Mouse (Mus musculus) thymus, postnatal 25 days (tissue): ENCODE data around the gene Taar4.
A peak's percentile ranks its signal among the peaks of the same experiment; 100 is the strongest.

Experiments used
- DNase-seq: peaks from one replicate; pipeline ENCODE4 v3.0.0; 2022

Gene Taar4

DNA sequence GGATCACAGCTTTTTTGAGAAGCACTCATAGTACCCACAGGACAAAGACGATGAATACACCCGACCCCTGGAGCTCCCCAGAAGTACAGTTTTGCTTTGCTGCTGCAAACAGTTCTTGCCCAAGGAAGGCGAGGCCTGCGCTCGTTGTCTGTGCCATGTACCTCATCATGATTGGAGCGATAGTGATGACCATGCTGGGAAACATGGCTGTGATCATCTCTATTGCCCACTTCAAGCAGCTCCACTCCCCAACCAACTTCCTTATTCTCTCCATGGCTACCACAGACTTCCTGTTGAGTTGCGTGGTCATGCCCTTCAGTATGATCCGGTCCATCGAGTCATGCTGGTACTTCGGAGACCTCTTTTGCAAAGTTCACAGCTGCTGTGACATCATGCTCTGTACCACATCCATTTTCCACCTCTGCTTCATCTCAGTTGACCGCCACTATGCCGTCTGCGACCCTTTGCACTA, at the start of gene Taar4:
TSS of gene Taar4 (plus strand) at position 51 of the 472 bp plus-strand sequence.
- DNase-seq, result no peak

DNA sequence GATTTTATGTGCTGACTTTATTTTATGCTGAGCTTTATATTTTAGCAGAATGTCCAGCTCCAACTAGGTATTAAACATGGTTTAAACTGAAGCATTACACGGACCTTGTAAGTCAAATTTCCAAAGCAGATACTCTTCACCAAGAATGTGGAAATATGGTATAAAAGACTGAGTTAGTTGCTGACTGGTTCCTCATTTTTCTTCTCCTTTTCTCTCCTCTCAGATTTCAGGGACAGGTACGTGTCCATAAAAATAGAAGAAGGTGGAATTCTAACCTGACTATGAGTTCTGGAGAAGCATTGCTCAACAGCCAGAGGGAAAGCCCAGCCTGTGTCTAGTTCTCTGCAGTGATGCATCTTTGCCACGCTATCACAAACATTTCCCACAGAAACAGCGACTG, 40.2 kb upstream of the Taar4 start, which contains the start of gene Taar1:
TSS of gene Taar1 (plus strand) at position 301 of the 400 bp plus-strand sequence.
- DNase-seq, result no peak

- no peak for DNase-seq
Observed at GRCm38 (mm10) chr10:23922468-23922867, 37.8 kb upstream of the Taar4 start.

- DNase-seq, result no peak
Observed at GRCm38 (mm10) chr10:23923941-23924340, 36.4 kb upstream of the Taar4 start.

DNA sequence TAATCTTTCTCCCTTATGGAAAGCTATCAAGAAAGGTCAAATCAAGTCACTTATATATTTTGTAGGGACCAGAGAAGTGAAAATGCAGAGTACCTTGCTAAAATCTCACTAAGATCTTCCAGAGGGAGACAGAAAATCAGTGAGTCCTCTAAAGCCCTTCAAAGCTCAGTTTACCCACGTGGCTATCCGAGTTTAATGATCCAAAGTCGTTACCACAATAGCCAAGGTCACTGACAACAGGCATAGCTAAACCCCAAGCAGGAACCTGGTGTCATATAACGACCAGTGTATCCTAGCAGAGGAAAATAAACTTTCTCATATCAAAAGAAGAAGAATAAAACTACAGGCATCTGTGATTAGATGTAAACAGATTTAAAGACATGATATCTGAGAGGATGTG, 22.7 kb upstream of the Taar4 start:
- no peak for DNase-seq

- no peak for DNase-seq
Observed at GRCm38 (mm10) chr10:23938312-23938711, 22.0 kb upstream of the Taar4 start, which contains the start of gene Taar2. Gene Taar2, plus strand, starts transcription at chr10:23938572.

DNA sequence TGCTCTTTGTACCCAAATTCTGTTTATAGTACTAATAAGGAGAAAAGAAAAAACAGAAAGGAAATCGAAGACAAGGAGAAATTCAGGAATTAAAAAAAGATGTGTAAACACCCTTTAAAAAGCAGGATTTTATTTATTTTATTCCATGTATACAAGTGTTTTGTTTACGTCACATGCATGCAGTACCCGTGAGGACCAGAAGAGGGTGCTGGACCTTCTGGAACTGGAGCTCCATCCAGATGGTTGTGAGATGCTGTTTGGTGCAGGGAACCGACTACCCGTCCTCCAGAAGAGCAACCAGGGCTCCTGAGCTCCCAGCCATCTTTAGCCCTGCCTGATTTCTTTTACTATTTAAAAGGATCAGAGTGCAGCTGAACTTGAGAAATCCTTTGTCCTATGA, 17.8 kb upstream of the Taar4 start:
- DNase-seq, result peak; percentile 18

- DNase-seq, result no peak
Observed at GRCm38 (mm10) chr10:23948026-23948425, 12.3 kb upstream of the Taar4 start.

DNA sequence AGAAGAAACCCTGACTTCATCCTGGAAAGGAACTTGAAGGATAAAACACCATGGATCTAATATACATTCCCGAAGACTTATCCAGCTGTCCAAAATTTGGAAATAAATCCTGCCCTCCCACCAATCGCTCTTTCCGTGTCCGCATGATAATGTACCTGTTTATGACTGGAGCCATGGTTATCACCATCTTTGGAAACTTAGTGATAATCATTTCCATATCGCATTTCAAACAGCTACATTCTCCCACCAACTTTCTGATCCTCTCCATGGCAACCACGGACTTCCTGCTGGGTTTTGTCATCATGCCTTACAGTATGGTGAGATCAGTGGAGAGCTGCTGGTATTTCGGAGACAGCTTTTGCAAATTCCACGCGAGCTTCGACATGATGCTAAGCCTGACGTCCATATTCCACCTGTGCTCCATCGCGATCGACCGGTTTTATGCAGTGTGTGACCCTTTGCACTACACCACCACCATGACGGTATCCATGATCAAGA, 10.7 kb upstream of the Taar4 start, which contains the start of gene Taar3:
TSS of gene Taar3 (plus strand) at position 51 of the 498 bp plus-strand sequence.
- DNase-seq, result no peak

- DNase-seq, result no peak
Observed at GRCm38 (mm10) chr10:23951714-23952113, 8.6 kb upstream of the Taar4 start.

DNA sequence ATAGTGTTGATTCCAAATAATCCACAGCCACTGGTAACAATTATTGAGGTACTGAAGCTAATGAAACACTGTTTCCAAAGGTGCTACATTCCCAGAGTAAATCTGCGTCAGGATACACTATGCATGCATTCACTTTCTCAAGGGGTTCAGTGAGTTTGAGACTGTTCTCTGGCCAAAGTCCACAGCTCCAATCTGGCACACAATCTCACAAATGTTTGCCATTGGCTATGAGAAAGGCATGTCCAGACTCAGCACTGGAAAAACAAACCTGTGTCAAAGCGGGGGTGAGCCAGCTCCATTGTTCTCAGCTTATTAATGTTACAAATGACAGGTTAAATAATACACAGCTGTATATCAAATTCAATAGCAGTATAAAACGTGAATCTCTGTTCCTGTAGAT, 1.2 kb upstream of the Taar4 start:
- DNase-seq, result no peak

DNA sequence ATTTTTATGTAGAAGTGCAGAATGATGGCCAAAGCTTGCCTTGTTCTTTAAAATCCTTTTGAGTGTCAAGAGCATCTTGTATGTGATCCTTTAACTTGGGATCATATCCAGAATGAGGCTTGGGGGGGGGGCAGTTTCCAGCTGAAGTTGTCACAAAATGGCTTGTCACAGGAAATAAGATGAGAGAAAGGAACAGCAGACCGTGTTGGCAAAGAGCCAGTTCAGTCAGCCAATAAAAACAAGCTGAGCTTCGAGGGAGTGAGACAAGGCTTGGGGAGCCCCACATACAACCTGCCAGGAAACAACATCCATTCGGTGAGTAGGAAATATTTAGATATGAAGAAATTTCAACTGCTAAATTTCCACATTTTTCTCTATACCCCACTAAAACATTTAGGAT, 3.1 kb downstream of the Taar4 start:
- no peak for DNase-seq

- no peak for DNase-seq
Observed at GRCm38 (mm10) chr10:23964921-23965610, 4.8 kb downstream of the Taar4 start.

- no peak for DNase-seq
Observed at GRCm38 (mm10) chr10:23970656-23971165, 10.4 kb downstream of the Taar4 start, which contains the start of gene Taar5. Gene Taar5, plus strand, starts transcription at chr10:23970706.

GRCm38 (mm10) chr10:23971256-23971655, 11.0 kb downstream of the Taar4 start:
- no peak for DNase-seq

DNA sequence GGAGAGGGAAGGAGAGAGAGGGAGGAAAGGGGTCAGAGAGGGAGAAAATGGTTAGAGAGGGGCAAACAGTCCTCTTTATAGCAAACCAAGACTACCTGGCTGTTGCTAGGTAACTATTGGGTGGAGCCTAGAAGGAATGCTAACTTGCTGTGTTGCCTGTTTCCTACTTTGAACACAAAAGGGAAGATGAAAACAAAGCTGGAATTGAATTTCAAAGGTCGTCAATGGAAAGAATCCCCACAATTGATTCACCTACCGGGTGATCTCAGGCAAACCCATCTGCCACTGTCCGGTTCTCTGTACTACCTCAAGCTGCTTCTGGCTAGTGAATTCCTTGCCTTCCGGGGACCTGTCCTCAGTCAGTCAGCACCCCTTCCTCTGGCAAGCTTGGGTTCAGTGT, 17.7 kb downstream of the Taar4 start:
- DNase-seq, result no peak

DNA sequence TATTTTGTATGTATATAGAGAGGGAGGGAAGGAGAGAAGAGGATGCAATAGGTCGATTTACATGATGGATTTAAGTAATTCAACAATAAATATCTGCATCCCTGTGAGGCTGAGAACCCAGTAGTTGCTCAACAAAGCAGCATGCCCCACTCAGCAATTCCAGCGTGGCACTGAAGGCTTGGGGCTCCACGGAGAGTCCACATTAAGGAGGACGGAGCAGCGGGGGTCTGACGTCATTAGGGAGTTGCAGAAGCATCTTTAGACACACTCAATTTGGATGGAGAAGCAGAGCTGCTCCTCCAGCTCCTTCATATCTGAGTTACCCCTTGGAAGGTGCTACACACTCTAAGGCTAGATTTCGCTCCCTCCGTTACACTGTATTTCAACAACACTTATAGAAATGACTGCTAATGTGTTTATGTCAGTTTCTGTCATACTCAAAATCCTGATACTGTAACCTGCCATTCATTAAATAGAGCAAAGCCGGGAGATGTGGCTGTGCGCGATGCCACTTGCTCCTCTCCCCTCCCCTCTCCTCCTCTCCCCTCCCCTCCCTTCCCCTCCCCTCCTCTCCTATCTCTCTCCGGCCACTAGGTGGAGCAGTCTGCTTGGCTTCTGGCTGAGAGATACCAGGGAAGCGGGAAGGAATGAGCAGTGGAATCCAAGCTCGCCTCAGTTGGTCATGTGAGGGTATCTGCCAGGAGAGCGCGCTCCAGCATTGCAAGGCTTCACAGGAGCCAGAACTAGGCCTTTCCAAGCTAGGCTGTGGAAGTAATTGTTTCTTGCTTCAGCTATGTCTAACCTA, 18.8 kb downstream of the Taar4 start:
- peak; percentile 55 for DNase-seq

GRCm38 (mm10) chr10:23985546-23985945, 25.3 kb downstream of the Taar4 start, which contains the start of gene Taar6:
Gene Taar6, minus strand, starts transcription at chr10:23985646.
- no peak for DNase-seq

DNA sequence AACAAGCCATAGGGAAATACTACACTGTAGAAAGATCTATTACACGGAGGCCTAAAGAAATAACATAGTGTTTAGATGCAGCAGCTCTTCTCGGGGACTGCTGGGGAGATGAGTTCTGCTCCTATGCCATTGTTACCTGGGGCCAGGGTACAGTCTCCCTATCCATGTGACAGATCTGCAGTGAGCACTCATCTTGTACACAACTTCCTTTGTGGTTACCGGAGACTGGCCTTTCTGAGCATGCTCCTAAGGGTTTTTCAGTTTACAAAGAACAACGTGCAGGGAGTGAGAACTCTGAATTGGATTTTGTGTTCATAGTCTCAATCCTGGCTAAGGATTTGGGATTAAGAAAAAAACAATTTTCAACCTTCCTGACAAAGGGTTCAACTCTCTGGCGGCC, 26.1 kb downstream of the Taar4 start:
- peak; percentile 6 for DNase-seq

DNA sequence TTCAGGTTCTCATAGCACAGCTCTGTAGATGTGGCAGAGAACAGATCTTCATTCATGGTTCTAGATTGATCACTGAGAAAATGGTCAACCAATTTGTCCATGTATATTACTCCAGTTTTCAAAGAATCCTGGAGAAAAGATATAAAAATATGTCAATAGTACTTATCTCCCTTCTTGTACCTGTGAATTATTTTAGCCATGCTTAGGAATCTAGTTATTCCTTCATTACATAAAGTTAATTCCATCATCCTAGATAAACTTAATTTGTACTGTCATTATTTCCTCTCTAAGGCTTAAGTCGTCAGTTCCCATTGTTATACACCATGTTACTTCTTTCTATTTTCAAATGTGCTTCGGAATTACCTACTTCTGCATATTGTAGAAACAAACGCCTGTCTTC, 33.1 kb downstream of the Taar4 start, which contains the start of gene Taar7a:
TSS of gene Taar7a (minus strand) at position 101 of the 400 bp plus-strand sequence.
- DNase-seq, result no peak

- no peak for DNase-seq
Observed at GRCm38 (mm10) chr10:23999639-24000038, 39.3 kb downstream of the Taar4 start, which contains the start of gene Taar7b. Gene Taar7b, plus strand, starts transcription at chr10:23999939.

- DNase-seq, result no peak
Observed at GRCm38 (mm10) chr10:24006442-24006841, 46.1 kb downstream of the Taar4 start.

- no peak for DNase-seq
Observed at GRCm38 (mm10) chr10:24007034-24007433, 46.7 kb downstream of the Taar4 start.
